Mouse (Mus musculus): ENCODE data around the gene Klhdc8b. TPM values are rescaled to one million over a fixed set of nuclear protein-coding genes. Genes with fewer than 3 reads are reported as not detected.

Gene Klhdc8b
- polyA plus RNA-seq, 1 experiment, result 13.6 TPM

- 47% methylated on average over 7 of the region's 7 CpGs for WGBS
- no peak for DNase-seq (ENCODE audit: low read depth, low spot score)
Observed at GRCm38 (mm10) chr9:108401186-108401960, 60.0 kb downstream of the Klhdc8b start.

- DNase-seq (ENCODE audit: low read depth, low spot score), result no peak
- WGBS, result 94% methylated on average over 3 of the region's 3 CpGs
Observed at GRCm38 (mm10) chr9:108398324-108398723, 63.1 kb downstream of the Klhdc8b start.

Other genes starting within 250 kb of the Klhdc8b start
- 33.9 and 66.1 TPM in 2 replicates for gene Dag1, start 197.6 kb downstream of the Klhdc8b start, polyA plus RNA-seq (2012; rRNA removed)
- gene Nicn1, start 171.2 kb downstream of the Klhdc8b start, polyA plus RNA-seq (2012; rRNA removed), result 5.8 and 6.5 TPM in 2 replicates
- 2.3 and 3.4 TPM in 2 replicates for gene Amt, start 164.7 kb downstream of the Klhdc8b start, polyA plus RNA-seq (2012; rRNA removed)
- 130 and 145 TPM in 2 replicates for gene Rhoa, start 155.5 kb downstream of the Klhdc8b start, polyA plus RNA-seq (2012; rRNA removed)
- 45.9 and 48.1 TPM in 2 replicates for gene Tcta, start 155.4 kb downstream of the Klhdc8b start, polyA plus RNA-seq (2012; rRNA removed)
- gene Gpx1, start 122.7 kb downstream of the Klhdc8b start, polyA plus RNA-seq (2012; rRNA removed), result 641 and 1,038 TPM in 2 replicates
- gene Usp4, start 113.7 kb downstream of the Klhdc8b start, polyA plus RNA-seq (2012; rRNA removed), result 57.7 and 67.5 TPM in 2 replicates
- gene 1700102P08Rik, start 68.8 kb downstream of the Klhdc8b start, polyA plus RNA-seq (2012; rRNA removed), result 0.30 TPM in 1 of 2 replicates, not detected in the other
- not detected in 2 replicates for gene Ccdc36, start 33.1 kb downstream of the Klhdc8b start, polyA plus RNA-seq (2012; rRNA removed)
- gene BC048562, start 25.1 kb downstream of the Klhdc8b start, polyA plus RNA-seq (2012; rRNA removed), result not detected in 2 replicates
- gene Ccdc71, start 1.1 kb downstream of the Klhdc8b start, polyA plus RNA-seq (2012; rRNA removed), result 18.1 and 22.8 TPM in 2 replicates
- gene Lamb2, start 18.2 kb upstream of the Klhdc8b start, polyA plus RNA-seq (2012; rRNA removed), result 20.7 and 27.2 TPM in 2 replicates
- 74.9 and 104 TPM in 2 replicates for gene Usp19, start 29.0 kb upstream of the Klhdc8b start, polyA plus RNA-seq (2012; rRNA removed)
- gene Qars, start 46.1 kb upstream of the Klhdc8b start, polyA plus RNA-seq (2012; rRNA removed), result 243 and 346 TPM in 2 replicates
- 40.8 and 77.6 TPM in 2 replicates for gene Qrich1, start 55.2 kb upstream of the Klhdc8b start, polyA plus RNA-seq (2012; rRNA removed)
- gene Impdh2, start 98.7 kb upstream of the Klhdc8b start, polyA plus RNA-seq (2012; rRNA removed), result 89.1 and 95.4 TPM in 2 replicates
- 37.2 and 51.6 TPM in 2 replicates for gene Ndufaf3, start 105.9 kb upstream of the Klhdc8b start, polyA plus RNA-seq (2012; rRNA removed)
- 146 and 161 TPM in 2 replicates for gene Dalrd3, start 108.3 kb upstream of the Klhdc8b start, polyA plus RNA-seq (2012; rRNA removed)
- 14.2 and 14.3 TPM in 2 replicates for gene Wdr6, start 117.2 kb upstream of the Klhdc8b start, polyA plus RNA-seq (2012; rRNA removed)
- 3.5 and 4.4 TPM in 2 replicates for gene P4htm, start 136.1 kb upstream of the Klhdc8b start, polyA plus RNA-seq (2012; rRNA removed)
- gene Arih2, start 187.8 kb upstream of the Klhdc8b start, polyA plus RNA-seq (2012; rRNA removed), result 25.8 and 32.4 TPM in 2 replicates
- 32.4 and 37.7 TPM in 2 replicates for gene Slc25a20, start 200.5 kb upstream of the Klhdc8b start, polyA plus RNA-seq (2012; rRNA removed)
- 39.9 and 51.4 TPM in 2 replicates for gene Prkar2a, start 227.7 kb upstream of the Klhdc8b start, polyA plus RNA-seq (2012; rRNA removed)

All from large intestine, adult 2 months (tissue).